Mouse (Mus musculus) lung, adult 2 months (tissue): ENCODE measurements around the gene Smcr8.

Experiments
- CTCF ChIP-seq: fragments of 200-500 bp; IDR thresholded peaks from 2 replicates; pipeline ENCODE4 v1.5.1; 2011; ENCODE audit warnings: mild to moderate bottlenecking, low read length, control low read depth; ENCODE audit not compliant: insufficient read depth
- POLR2A ChIP-seq: fragments of 200-500 bp; IDR thresholded peaks from 2 replicates; pipeline ENCODE4 v1.6.1; 2011; ENCODE audit warnings: low read depth, mild to moderate bottlenecking, control low read depth, low read length, borderline replicate concordance; ENCODE audit errors: extremely low read depth

DNA sequence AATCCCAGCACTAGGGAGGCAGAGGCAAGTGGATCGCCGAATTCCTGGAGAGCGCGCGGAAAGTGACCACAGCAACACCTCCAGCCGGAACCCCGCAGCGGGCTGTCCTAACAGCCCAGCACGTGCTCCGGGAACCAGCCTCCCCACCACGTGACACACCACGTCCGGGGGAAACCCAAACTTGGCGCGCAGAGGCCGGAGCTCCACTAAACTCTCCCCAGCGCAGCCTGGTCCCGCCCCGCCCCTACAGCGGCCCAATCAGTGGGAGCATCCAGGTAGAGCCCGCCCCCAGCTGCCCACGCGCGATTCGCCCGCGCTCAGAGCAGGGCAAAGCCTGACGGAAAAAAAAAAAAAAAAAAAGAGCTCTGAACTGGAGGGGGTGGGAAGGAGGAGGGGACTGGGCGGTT lies 33.7 kb downstream of the Smcr8 start:
- TF ChIP-seq CTCF (no peak), POLR2A (no peak)
